Mouse (Mus musculus) embryonic facial prominence, embryonic 13.5 days (tissue): ENCODE results near the gene Ccdc91. TPM values are rescaled to one million over a fixed set of nuclear protein-coding genes. Genes with fewer than 3 reads are reported as not detected.

Experiments used
- ATAC-seq: fragments of 200-750 bp; cut with Nextera tagmentation; 2 replicates; pipeline ENCODE4 v1.8.0; 2017; ENCODE audit warnings: low read depth; ENCODE audit not compliant: insufficient number of reproducible peaks, insufficient read depth, low FRiP score, low TSS enrichment
- H3K27ac ChIP-seq: fragments of 300-500 bp; sonication (generic); 2 replicates; pipeline ENCODE4 v1.5.1; 2015; ENCODE audit warnings: moderate library complexity, mild to moderate bottlenecking, inconsistent platforms
- H3K27me3 ChIP-seq: fragments of 300-500 bp; sonication (generic); 2 replicates; pipeline ENCODE4 v1.6.1; 2015; ENCODE audit warnings: mild to moderate bottlenecking, inconsistent platforms
- H3K36me3 ChIP-seq: fragments of 300-500 bp; sonication (generic); 2 replicates; pipeline ENCODE4 v1.6.1; 2015; ENCODE audit warnings: mild to moderate bottlenecking, inconsistent platforms
- H3K4me1 ChIP-seq: fragments of 300-500 bp; sonication (generic); 2 replicates; pipeline ENCODE4 v1.6.1; 2015; ENCODE audit warnings: inconsistent platforms
- H3K4me2 ChIP-seq: fragments of 300-500 bp; sonication (generic); 2 replicates; pipeline ENCODE4 v1.6.1; 2015; ENCODE audit warnings: moderate library complexity, mild to moderate bottlenecking, inconsistent platforms
- H3K4me3 ChIP-seq: fragments of 300-500 bp; sonication (generic); 2 replicates; pipeline ENCODE4 v1.5.1; 2015; ENCODE audit warnings: mild to moderate bottlenecking, inconsistent platforms
- H3K9ac ChIP-seq: fragments of 300-500 bp; sonication (generic); 2 replicates; pipeline ENCODE4 v1.6.1; 2015; ENCODE audit warnings: mild to moderate bottlenecking, inconsistent platforms
- H3K9me3 ChIP-seq: fragments of 300-500 bp; sonication (generic); 2 replicates; pipeline ENCODE4 v1.6.1; 2016; ENCODE audit warnings: inconsistent platforms
- WGBS: fragments of 180-500 bp; shearing (Covaris S2); methylation state at CpG from one replicate; pipeline ENCODE4 v1.1.7; 2015; ENCODE audit warnings: mixed read lengths; 5-methylcytosine and 5-hydroxymethylcytosine counted together
- polyA plus RNA-seq: library from polyadenylated mRNA; unstranded; fragments of >200 nt; fragmentation: Nextera tagmentation; extraction: Ambion mirVana; gene quantifications from 2 replicates; pipeline ENCODE4 v1.2.1, GENCODE M21; 2015

The Ccdc91 gene
- polyA plus RNA-seq, 1 experiment from 2014 or later = 29.2 TPM

- no peaks in the 10 kb centered on the region for H3K36me3 ChIP-seq
- H3K4me2 ChIP-seq = no peak overlapping the region
- H3K4me3 ChIP-seq = no peak overlapping the region
- no peaks in the 10 kb centered on the region for H3K27me3 ChIP-seq
- WGBS = 52% methylated on average over 6 of the region's 6 CpGs
- H3K27ac ChIP-seq = peak overlapping the region; percentile 18; the same call in 1 of the 2 replicates
- no peaks in the 10 kb centered on the region for H3K9me3 ChIP-seq
- H3K9ac ChIP-seq = no peak overlapping the region
- H3K4me1 ChIP-seq = peaks cover 18% of the 10 kb centered on the region
- no peak for ATAC-seq
Observed at GRCm38 (mm10) chr6:147507186-147507585, 31.6 kb downstream of the Ccdc91 start.

DNA sequence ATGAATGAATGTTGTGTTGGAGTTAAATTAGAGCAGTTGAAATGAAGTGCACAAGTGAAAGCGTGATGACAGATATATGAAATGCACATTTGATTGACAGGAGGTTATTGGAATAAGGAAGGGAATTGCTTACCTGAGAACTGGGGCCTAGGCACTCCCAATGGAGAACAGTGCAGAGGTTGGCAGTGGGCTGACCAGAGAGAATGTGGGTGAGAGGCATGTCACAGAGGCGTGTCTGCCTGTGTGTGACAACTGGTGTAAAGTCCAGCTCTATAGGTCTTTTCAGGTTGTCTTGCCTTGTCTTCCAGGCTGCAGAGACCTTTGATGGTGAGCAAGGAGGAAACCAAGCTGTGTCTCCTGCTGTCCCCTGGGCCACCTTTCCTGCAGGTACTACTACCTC, 34.9 kb downstream of the Ccdc91 start:
- WGBS = 92% methylated on average over 2 of the region's 2 CpGs

GRCm38 (mm10) chr6:147517909-147518308, 42.3 kb downstream of the Ccdc91 start:
- ATAC-seq = no peak
- H3K27me3 ChIP-seq = no peaks in the 10 kb centered on the region

More for the DNA sequence above, 34.9 kb downstream of the Ccdc91 start:
- no peak for ATAC-seq
- Histone ChIP-seq H3K27me3 (no peaks in the 10 kb centered on the region), H3K9ac (no peak overlapping the region), H3K9me3 (peaks cover 6% of the 10 kb centered on the region; the same call in 1 of the 2 replicates), H3K4me3 (no peak overlapping the region), H3K36me3 (peaks cover 8% of the 10 kb centered on the region; the same call in 1 of the 2 replicates), H3K27ac (no peak overlapping the region), H3K4me1 (peaks cover 15% of the 10 kb centered on the region), H3K4me2 (no peak overlapping the region)

DNA sequence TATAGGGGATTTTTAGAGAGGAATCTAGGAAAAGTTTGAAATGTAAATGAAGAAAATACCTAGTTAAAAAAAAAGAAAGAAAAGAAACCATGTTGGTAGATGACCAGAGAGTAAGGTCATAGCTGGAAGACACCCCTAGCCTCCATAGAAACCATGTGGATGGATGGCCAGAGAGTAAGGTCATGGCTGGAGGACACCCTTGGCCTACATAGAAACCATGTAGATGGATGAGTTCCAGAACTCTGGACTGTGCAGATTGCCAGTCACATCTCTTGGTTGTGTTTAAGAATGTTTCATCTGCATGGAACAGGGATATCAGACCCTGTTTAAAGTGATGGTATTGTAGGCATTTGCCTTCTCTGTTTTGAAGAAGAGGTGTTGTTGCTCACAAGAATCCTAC, 49.6 kb downstream of the Ccdc91 start:
- H3K4me1 ChIP-seq = no peaks in the 10 kb centered on the region
- no peak overlapping the region for H3K4me3 ChIP-seq
- no peaks in the 10 kb centered on the region for H3K9me3 ChIP-seq
- no peak overlapping the region for H3K4me2 ChIP-seq
- no peaks in the 10 kb centered on the region for H3K36me3 ChIP-seq
- H3K27me3 ChIP-seq = no peaks in the 10 kb centered on the region
- no peak overlapping the region for H3K27ac ChIP-seq
- ATAC-seq = no peak
- no peak overlapping the region for H3K9ac ChIP-seq

More at GRCm38 (mm10) chr6:147517909-147518308, 42.3 kb downstream of the Ccdc91 start:
- 78% methylated on average over 8 of the region's 8 CpGs for WGBS
- H3K4me1 ChIP-seq = 0 out of 2 replicates have a peak, but pooled peaks cover 5% of the 10 kb centered on the region
- H3K27ac ChIP-seq = no peak overlapping the region
- peaks cover 8% of the 10 kb centered on the region; the same call in 1 of the 2 replicates for H3K36me3 ChIP-seq
- H3K9me3 ChIP-seq = peaks cover 6% of the 10 kb centered on the region; the same call in 1 of the 2 replicates
- no peak overlapping the region for H3K4me2 ChIP-seq
- H3K9ac ChIP-seq = no peak overlapping the region
- no peak overlapping the region for H3K4me3 ChIP-seq

GRCm38 (mm10) chr6:147534971-147535370, 59.3 kb downstream of the Ccdc91 start:
- WGBS = 90% methylated on average over 5 of the region's 5 CpGs
- Histone ChIP-seq H3K4me2 (no peak overlapping the region), H3K4me1 (peaks cover under 1% of the 10 kb centered on the region; the same call in 1 of the 2 replicates), H3K36me3 (no peaks in the 10 kb centered on the region; the same call in 1 of the 2 replicates), H3K9me3 (no peaks in the 10 kb centered on the region), H3K27ac (no peak overlapping the region), H3K9ac (no peak overlapping the region), H3K27me3 (no peaks in the 10 kb centered on the region), H3K4me3 (no peak overlapping the region)
- no peak for ATAC-seq

- ATAC-seq = no peak
- Histone ChIP-seq H3K36me3 (no peaks in the 10 kb centered on the region; the same call in 1 of the 2 replicates), H3K4me2 (no peak overlapping the region), H3K9ac (no peak overlapping the region), H3K9me3 (no peaks in the 10 kb centered on the region), H3K27ac (no peak overlapping the region), H3K4me1 (peaks cover 5% of the 10 kb centered on the region; the same call in 1 of the 2 replicates), H3K4me3 (no peak overlapping the region), H3K27me3 (no peaks in the 10 kb centered on the region)
- 86% methylated on average over 5 of the region's 5 CpGs for WGBS
Observed at GRCm38 (mm10) chr6:147538236-147538635, 62.6 kb downstream of the Ccdc91 start.

GRCm38 (mm10) chr6:147539056-147539600, 63.5 kb downstream of the Ccdc91 start:
- peaks cover 5% of the 10 kb centered on the region; the same call in 1 of the 2 replicates for H3K4me1 ChIP-seq
- no peaks in the 10 kb centered on the region for H3K27me3 ChIP-seq
- H3K36me3 ChIP-seq = no peaks in the 10 kb centered on the region; the same call in 1 of the 2 replicates
- no peaks in the 10 kb centered on the region for H3K9me3 ChIP-seq
- H3K27ac ChIP-seq = no peak overlapping the region
- H3K9ac ChIP-seq = no peak overlapping the region
- 79% methylated on average over 7 of the region's 7 CpGs for WGBS
- H3K4me2 ChIP-seq = no peak overlapping the region
- no peak overlapping the region for H3K4me3 ChIP-seq
- no peak for ATAC-seq

DNA sequence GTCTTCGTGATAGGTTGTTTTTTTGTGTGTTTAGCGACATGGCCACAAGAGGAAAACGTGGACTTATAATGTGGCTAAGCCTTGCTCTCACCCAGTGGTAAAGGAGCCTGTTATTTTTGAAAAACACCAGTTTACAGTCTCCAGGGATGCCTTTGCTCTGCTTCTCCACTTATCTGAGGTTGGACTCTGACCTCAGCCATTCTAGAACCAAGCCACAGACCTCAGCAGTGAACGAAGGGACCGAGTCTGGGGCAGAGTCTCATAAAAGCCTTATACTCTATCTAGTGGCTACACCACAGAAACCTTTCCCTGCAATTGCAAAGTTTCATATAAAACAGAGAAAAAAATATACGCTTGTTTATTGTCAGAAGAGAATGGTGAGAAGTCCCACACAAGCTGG, 65.3 kb downstream of the Ccdc91 start:
- H3K36me3 ChIP-seq = no peaks in the 10 kb centered on the region; the same call in 1 of the 2 replicates
- no peak overlapping the region for H3K9ac ChIP-seq
- H3K9me3 ChIP-seq = peaks cover 5% of the 10 kb centered on the region
- WGBS = 82% methylated on average over 6 of the region's 6 CpGs
- no peak overlapping the region for H3K27ac ChIP-seq
- no peak overlapping the region for H3K4me3 ChIP-seq
- no peak for ATAC-seq
- no peaks in the 10 kb centered on the region for H3K27me3 ChIP-seq
- peaks cover 5% of the 10 kb centered on the region; the same call in 1 of the 2 replicates for H3K4me1 ChIP-seq
- no peak overlapping the region for H3K4me2 ChIP-seq

- no peak for ATAC-seq
- H3K9ac ChIP-seq = no peak overlapping the region
- no peak overlapping the region for H3K4me3 ChIP-seq
- H3K27ac ChIP-seq = no peak overlapping the region
- no peaks in the 10 kb centered on the region for H3K9me3 ChIP-seq
- no peaks in the 10 kb centered on the region for H3K36me3 ChIP-seq
- 45% methylated on average over 6 of the region's 6 CpGs for WGBS
- peaks cover 7% of the 10 kb centered on the region for H3K4me1 ChIP-seq
- H3K27me3 ChIP-seq = no peaks in the 10 kb centered on the region
- H3K4me2 ChIP-seq = no peak overlapping the region
Observed at GRCm38 (mm10) chr6:147555591-147555990, 80.0 kb downstream of the Ccdc91 start.

DNA sequence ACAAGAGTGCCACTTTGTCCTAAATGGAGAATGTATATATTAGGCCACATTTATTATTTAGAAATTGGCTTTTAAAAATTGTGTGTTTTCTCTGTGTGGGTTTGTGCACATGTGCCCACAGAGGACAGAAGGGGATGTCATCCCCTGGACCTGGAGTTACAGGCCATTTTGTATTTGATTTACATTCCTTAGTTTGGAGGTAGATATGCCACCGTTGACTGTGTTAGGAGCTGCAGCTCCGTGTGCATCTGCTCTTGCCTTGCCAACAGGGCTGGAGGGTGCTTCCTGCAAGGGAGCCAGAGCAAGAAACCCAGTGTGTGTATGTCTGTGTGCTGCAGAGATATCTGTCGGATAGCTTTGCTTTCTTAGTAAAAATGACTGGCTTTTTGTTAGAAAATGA, 83.7 kb downstream of the Ccdc91 start:
- H3K36me3 ChIP-seq = no peaks in the 10 kb centered on the region
- peaks cover 7% of the 10 kb centered on the region for H3K4me1 ChIP-seq
- H3K9me3 ChIP-seq = no peaks in the 10 kb centered on the region
- H3K4me2 ChIP-seq = no peak overlapping the region
- H3K27ac ChIP-seq = no peak overlapping the region
- ATAC-seq = no peak
- no peak overlapping the region for H3K9ac ChIP-seq
- no peaks in the 10 kb centered on the region for H3K27me3 ChIP-seq
- no peak overlapping the region for H3K4me3 ChIP-seq
- WGBS = 71% methylated on average over 3 of the region's 3 CpGs

DNA sequence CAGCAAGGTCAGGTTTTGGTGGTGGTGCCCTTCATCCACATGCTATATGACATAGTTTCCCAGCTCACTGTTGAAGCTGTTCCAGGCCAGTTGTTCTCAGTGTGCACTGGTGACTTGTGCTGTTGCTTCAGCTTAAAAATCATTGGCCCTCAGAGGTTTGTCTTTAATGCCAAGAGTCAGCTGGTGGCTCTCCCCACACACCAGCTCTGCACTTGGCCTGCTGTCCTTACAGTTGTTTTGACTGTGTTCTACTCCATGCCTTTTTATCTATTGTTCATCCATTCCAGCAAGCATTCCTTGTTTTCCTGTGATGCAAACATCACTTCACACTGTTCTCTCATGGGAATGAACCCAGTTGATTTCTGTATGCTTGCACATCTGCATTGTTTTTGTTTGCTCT, 84.8 kb downstream of the Ccdc91 start:
- no peak for ATAC-seq
- no peak overlapping the region for H3K9ac ChIP-seq
- H3K9me3 ChIP-seq = no peaks in the 10 kb centered on the region
- no peaks in the 10 kb centered on the region for H3K36me3 ChIP-seq
- H3K4me3 ChIP-seq = no peak overlapping the region
- H3K27ac ChIP-seq = no peak overlapping the region
- H3K27me3 ChIP-seq = no peaks in the 10 kb centered on the region
- H3K4me1 ChIP-seq = peaks cover 7% of the 10 kb centered on the region
- H3K4me2 ChIP-seq = no peak overlapping the region

GRCm38 (mm10) chr6:147569246-147569645, 93.6 kb downstream of the Ccdc91 start:
- Histone ChIP-seq H3K4me1 (peaks cover 16% of the 10 kb centered on the region), H3K4me2 (no peak overlapping the region), H3K27me3 (no peaks in the 10 kb centered on the region), H3K9me3 (no peaks in the 10 kb centered on the region), H3K9ac (no peak overlapping the region), H3K27ac (no peak overlapping the region; the same call in 1 of the 2 replicates), H3K36me3 (no peaks in the 10 kb centered on the region), H3K4me3 (no peak overlapping the region)
- 90% methylated on average over 5 of the region's 5 CpGs for WGBS
- ATAC-seq = no peak
